Mouse (Mus musculus): ENCODE measurements around the gene Slc9b1. TPM values are rescaled to one million over a fixed set of nuclear protein-coding genes. Genes with fewer than 3 reads are reported as not detected.
A peak's percentile ranks its signal among the peaks of the same experiment; 100 is the strongest.

Slc9b1 gene
- polyA plus RNA-seq, 1 experiment, result not detected

GRCm38 (mm10) chr3:135423608-135424212 is 75.9 kb downstream of the Slc9b1 start, which contains the start of gene Cisd2:
Cisd2 (minus strand) TSS chr3:135423925.
- Histone ChIP-seq H3K9me3 (no peaks in the 10 kb centered on the region), H3K27me3 (replicated peaks) (no peaks in the 10 kb centered on the region), H3K36me3 (replicated peaks; ENCODE audit: low read length) (peaks cover 10% of the 10 kb centered on the region), H3K4me3 (replicated peaks) (peak within 1 kb of the TSS; percentile 97), H3K4me1 (peaks cover 44% of the 10 kb centered on the region)
- TF ChIP-seq GATA1 (IDR thresholded peaks at IDR 0.05; ENCODE audit: borderline replicate concordance, low read length) (no peak), FLI1 (IDR thresholded peaks at IDR 0.05; ENCODE audit: low read length) (no peak)

- Histone ChIP-seq H3K4me1 (peaks cover 23% of the 10 kb centered on the region), H3K4me3 (replicated peaks) (peak overlapping the region; percentile 98), H3K36me3 (replicated peaks; ENCODE audit: low read length) (peaks cover 31% of the 10 kb centered on the region), H3K9me3 (no peaks in the 10 kb centered on the region), H3K27me3 (replicated peaks) (no peaks in the 10 kb centered on the region)
- TF ChIP-seq GATA1 (IDR thresholded peaks at IDR 0.05; ENCODE audit: borderline replicate concordance, low read length) (no peak), FLI1 (IDR thresholded peaks at IDR 0.05; ENCODE audit: low read length) (no peak)
These were observed 89.2 kb downstream of the Slc9b1 start for GRCm38 (mm10) chr3:135436901-135437616.

- H3K36me3 ChIP-seq (replicated peaks; ENCODE audit: low read length), result peaks cover 37% of the 10 kb centered on the region
- TF ChIP-seq FLI1 (IDR thresholded peaks at IDR 0.05; ENCODE audit: low read length) (0 out of 2 replicates have a peak, but pooled peaks have one; percentile 20), GATA1 (IDR thresholded peaks at IDR 0.05; ENCODE audit: borderline replicate concordance, low read length) (no peak)
- peak within 1 kb of the TSS; percentile 98 for H3K4me3 ChIP-seq (replicated peaks)
- H3K4me1 ChIP-seq, result peaks cover 21% of the 10 kb centered on the region
- H3K9me3 ChIP-seq, result no peaks in the 10 kb centered on the region
- no peaks in the 10 kb centered on the region for H3K27me3 ChIP-seq (replicated peaks)
These were observed 90.1 kb downstream of the Slc9b1 start, which contains the start of gene Ube2d3 for GRCm38 (mm10) chr3:135437758-135438495. Ube2d3 (plus strand) TSS chr3:135438149.

GRCm38 (mm10) chr3:135438531-135438912 is 90.7 kb downstream of the Slc9b1 start:
- Histone ChIP-seq H3K27me3 (replicated peaks) (no peaks in the 10 kb centered on the region), H3K36me3 (replicated peaks; ENCODE audit: low read length) (peaks cover 39% of the 10 kb centered on the region), H3K9me3 (no peaks in the 10 kb centered on the region), H3K4me3 (replicated peaks) (peak overlapping the region; percentile 98), H3K4me1 (peaks cover 22% of the 10 kb centered on the region)
- no peak for TF ChIP-seq FLI1 (IDR thresholded peaks at IDR 0.05; ENCODE audit: low read length)
- TF ChIP-seq GATA1 (IDR thresholded peaks at IDR 0.05; ENCODE audit: borderline replicate concordance, low read length), result no peak

- Histone ChIP-seq H3K4me1 (peaks cover 27% of the 10 kb centered on the region), H3K4me3 (replicated peaks) (peak overlapping the region; percentile 98), H3K36me3 (replicated peaks; ENCODE audit: low read length) (peaks cover 44% of the 10 kb centered on the region), H3K27me3 (replicated peaks) (no peaks in the 10 kb centered on the region), H3K9me3 (no peaks in the 10 kb centered on the region)
- TF ChIP-seq FLI1 (IDR thresholded peaks at IDR 0.05; ENCODE audit: low read length) (no peak), GATA1 (IDR thresholded peaks at IDR 0.05; ENCODE audit: borderline replicate concordance, low read length) (no peak)
These were observed 91.2 kb downstream of the Slc9b1 start for GRCm38 (mm10) chr3:135438913-135439531.

- peaks cover 32% of the 10 kb centered on the region for H3K4me1 ChIP-seq
- no peaks in the 10 kb centered on the region for H3K9me3 ChIP-seq
- peak overlapping the region; percentile 98 for H3K4me3 ChIP-seq (replicated peaks)
- TF ChIP-seq GATA1 (IDR thresholded peaks at IDR 0.05; ENCODE audit: borderline replicate concordance, low read length) (no peak), FLI1 (IDR thresholded peaks at IDR 0.05; ENCODE audit: low read length) (no peak)
- peaks cover 47% of the 10 kb centered on the region for H3K36me3 ChIP-seq (replicated peaks; ENCODE audit: low read length)
- no peaks in the 10 kb centered on the region for H3K27me3 ChIP-seq (replicated peaks)
These were observed 91.8 kb downstream of the Slc9b1 start for GRCm38 (mm10) chr3:135439651-135440050.

- Histone ChIP-seq H3K27me3 (replicated peaks) (no peaks in the 10 kb centered on the region), H3K36me3 (replicated peaks; ENCODE audit: low read length) (peaks cover 48% of the 10 kb centered on the region), H3K4me3 (replicated peaks) (peak overlapping the region; percentile 98), H3K9me3 (no peaks in the 10 kb centered on the region), H3K4me1 (peaks cover 36% of the 10 kb centered on the region)
- TF ChIP-seq FLI1 (IDR thresholded peaks at IDR 0.05; ENCODE audit: low read length), result no peak
- no peak for TF ChIP-seq GATA1 (IDR thresholded peaks at IDR 0.05; ENCODE audit: borderline replicate concordance, low read length)
These were observed 92.4 kb downstream of the Slc9b1 start for GRCm38 (mm10) chr3:135440221-135440620.

GRCm38 (mm10) chr3:135440621-135441020 is 92.8 kb downstream of the Slc9b1 start:
- Histone ChIP-seq H3K27me3 (replicated peaks) (no peaks in the 10 kb centered on the region), H3K4me1 (peaks cover 36% of the 10 kb centered on the region), H3K9me3 (no peaks in the 10 kb centered on the region), H3K4me3 (replicated peaks) (peak overlapping the region; percentile 98), H3K36me3 (replicated peaks; ENCODE audit: low read length) (peaks cover 44% of the 10 kb centered on the region)
- no peak for TF ChIP-seq GATA1 (IDR thresholded peaks at IDR 0.05; ENCODE audit: borderline replicate concordance, low read length)
- no peak for TF ChIP-seq FLI1 (IDR thresholded peaks at IDR 0.05; ENCODE audit: low read length)

- H3K36me3 ChIP-seq (replicated peaks; ENCODE audit: low read length), result peaks cover 74% of the 10 kb centered on the region
- H3K27me3 ChIP-seq (replicated peaks), result no peaks in the 10 kb centered on the region
- peaks cover 28% of the 10 kb centered on the region; the same call in 1 of the 2 replicates for H3K4me1 ChIP-seq
These were observed 97.1 kb downstream of the Slc9b1 start for GRCm38 (mm10) chr3:135444930-135445329.

More at GRCm38 (mm10) chr3:135444930-135445329, 97.1 kb downstream of the Slc9b1 start:
- Histone ChIP-seq H3K9me3 (no peaks in the 10 kb centered on the region), H3K4me3 (replicated peaks) (no peak overlapping the region)
- TF ChIP-seq FLI1 (IDR thresholded peaks at IDR 0.05; ENCODE audit: low read length) (no peak), GATA1 (IDR thresholded peaks at IDR 0.05; ENCODE audit: borderline replicate concordance, low read length) (no peak)

Other genes with a start within 250 kb of the Slc9b1 start
- gene Cenpe, start 135.5 kb upstream of the Slc9b1 start, polyA plus RNA-seq (2012; ENCODE audit: insufficient read depth, low replicate concordance), result 4.3 TPM in 1 of 2 replicates, not detected in the other
- gene Bdh2, start 66.8 kb upstream of the Slc9b1 start, polyA plus RNA-seq (2012; ENCODE audit: insufficient read depth, low replicate concordance), result not detected in 2 replicates
- not detected in 2 replicates for gene Slc9b2, start 40.3 kb upstream of the Slc9b1 start, polyA plus RNA-seq (2012; ENCODE audit: insufficient read depth, low replicate concordance)
- gene Cisd2, start 75.9 kb downstream of the Slc9b1 start, polyA plus RNA-seq (2012; ENCODE audit: insufficient read depth, low replicate concordance), result 20.5 and 23.0 TPM in 2 replicates
- 185 and 391 TPM in 2 replicates for gene Ube2d3, start 90.1 kb downstream of the Slc9b1 start, polyA plus RNA-seq (2012; ENCODE audit: insufficient read depth, low replicate concordance)
- gene Manba, start 137.6 kb downstream of the Slc9b1 start, polyA plus RNA-seq (2012; ENCODE audit: insufficient read depth, low replicate concordance), result 1.7 TPM in 1 of 2 replicates, not detected in the other

Measured in megakaryocyte, embryonic 14.5 days (primary cell).